In genomic region chr3:31209001-31209400, GRCm38 (mm10) we compare ENCODE assay signal across 8 mouse cellular contexts. TPM values are rescaled to one million over a fixed set of nuclear protein-coding genes. Genes with fewer than 3 reads are reported as not detected.
A peak's percentile ranks its signal among the peaks of the same experiment; 100 is the strongest.
DNase-seq lines count a peak whose midpoint lies in the region; ATAC-seq and TF ChIP-seq lines count a peak whose summit lies in the region.

No protein-coding gene starts in this region.

- no peak for ATAC-seq in lung, embryonic 15.5 days (ENCODE audit: borderline replicate concordance, extremely low read depth, low FRiP score, low TSS enrichment)
- ATAC-seq in forebrain, embryonic 14.5 days, result no peak
- no peak for ATAC-seq in intestine, postnatal 0 days

- WGBS in lung, embryonic 15.5 days, result 7% methylated on average over 19 of the region's 19 CpGs
- 13% methylated on average over 19 of the region's 19 CpGs for WGBS in forebrain, embryonic 14.5 days
- 11% methylated on average over 19 of the region's 19 CpGs for WGBS in intestine, postnatal 0 days

- H3K9ac ChIP-seq in lung, embryonic 15.5 days, result no peak overlapping the region
- peak overlapping the region; percentile 36; the same call in 1 of the 2 replicates for H3K9ac ChIP-seq in forebrain, embryonic 14.5 days (ENCODE audit: low read length)
- H3K9ac ChIP-seq in intestine, postnatal 0 days (ENCODE audit: low read depth, low read length), result no peak overlapping the region

- peaks cover 16% of the 10 kb centered on the region for H3K4me1 ChIP-seq in lung, embryonic 15.5 days
- peaks cover 8% of the 10 kb centered on the region; the same call in 1 of the 2 replicates for H3K4me1 ChIP-seq in forebrain, embryonic 14.5 days (ENCODE audit: control insufficient read depth, insufficient read depth, low read length)
- H3K4me1 ChIP-seq in intestine, postnatal 0 days (replicated peaks; ENCODE audit: control insufficient read depth, insufficient read depth, low read length), result no peaks in the 10 kb centered on the region

- H3K27me3 ChIP-seq in lung, embryonic 15.5 days, result no peaks in the 10 kb centered on the region
- H3K27me3 ChIP-seq in forebrain, embryonic 14.5 days (replicated peaks; ENCODE audit: control insufficient read depth, insufficient read depth, low read length), result no peaks in the 10 kb centered on the region
- H3K27me3 ChIP-seq in intestine, postnatal 0 days (replicated peaks; ENCODE audit: control insufficient read depth, insufficient read depth, low read length), result no peaks in the 10 kb centered on the region

- no peak overlapping the region for H3K4me3 ChIP-seq in lung, embryonic 15.5 days
- H3K4me3 ChIP-seq in forebrain, embryonic 14.5 days (ENCODE audit: low read depth, low read length), result no peak overlapping the region
- H3K4me3 ChIP-seq in intestine, postnatal 0 days (ENCODE audit: low read depth, low read length), result no peak overlapping the region

- H3K27ac ChIP-seq in lung, embryonic 15.5 days, result no peak overlapping the region
- H3K27ac ChIP-seq in forebrain, embryonic 14.5 days (ENCODE audit: low read depth, low read length), result no peak overlapping the region
- no peak overlapping the region for H3K27ac ChIP-seq in intestine, postnatal 0 days (ENCODE audit: low read depth, low read length)

- no peak for DNase-seq in lung, postnatal 4 days
- peak; percentile 29 for DNase-seq in forebrain, embryonic 14.5 days (ENCODE audit: low spot score)
- DNase-seq in retina, postnatal 1 day, result peak; percentile 35
- DNase-seq in cerebellum, adult 9-10 months, result no peak
- DNase-seq in kidney, adult 8-10 months, result no peak
- DNase-seq in cerebellum, adult 8-10 months, result no peak

- no peaks in the 10 kb centered on the region for H3K9me3 ChIP-seq in lung, embryonic 15.5 days
- no peaks in the 10 kb centered on the region for H3K9me3 ChIP-seq in forebrain, embryonic 14.5 days (replicated peaks; ENCODE audit: control insufficient read depth, low read length)
- no peaks in the 10 kb centered on the region for H3K9me3 ChIP-seq in intestine, postnatal 0 days (ENCODE audit: control insufficient read depth)

- H3K4me2 ChIP-seq in lung, embryonic 15.5 days, result peak overlapping the region; percentile 43
- H3K4me2 ChIP-seq in forebrain, embryonic 14.5 days (ENCODE audit: low read length), result peak overlapping the region; percentile 43
- H3K4me2 ChIP-seq in intestine, postnatal 0 days (replicated peaks; ENCODE audit: low read depth), result peak overlapping the region; percentile 46

- H3K36me3 ChIP-seq in lung, embryonic 15.5 days, result no peaks in the 10 kb centered on the region
- H3K36me3 ChIP-seq in forebrain, embryonic 14.5 days (ENCODE audit: control insufficient read depth, insufficient read depth, low read length), result no peaks in the 10 kb centered on the region
- no peaks in the 10 kb centered on the region for H3K36me3 ChIP-seq in intestine, postnatal 0 days (ENCODE audit: control insufficient read depth, insufficient read depth)

- TF ChIP-seq CTCF in intestine, postnatal 0 days (IDR thresholded peaks at IDR 0.05; ENCODE audit: low read depth), result no peak

RNA-seq across cellular contexts. Expression of gene Cldn11, which starts 59.3 kb away (rescaled TPM):
- polyA plus RNA-seq in lung, embryonic 15.5 days (2015; fragmentation: Nextera tagmentation; extraction: Ambion mirVana), result 5.6 and 7.7 TPM in 2 replicates
- polyA plus RNA-seq in forebrain, embryonic 14.5 days (2014; fragmentation: Nextera tagmentation; extraction: Ambion mirVana), result 55.3 and 60.4 TPM in 2 replicates
- polyA plus RNA-seq in intestine, postnatal 0 days (2015; fragmentation: Nextera tagmentation; extraction: Ambion mirVana), result 0.92 and 1.1 TPM in 2 replicates

Comparison
In these comparisons a context has a peak if more than half of its experiments do, and no peak if none do; other contexts are left out.
1. DNase-seq: peak in forebrain, embryonic 14.5 days (single experiment) and retina, postnatal 1 day (single experiment); none in lung, postnatal 4 days (0 of 2), cerebellum, adult 9-10 months (single experiment), kidney, adult 8-10 months (0 of 2) and cerebellum, adult 8-10 months (single experiment).
2. Peak in every context shown above with its lines, with median percentiles within 50 percentile points of each other: H3K4me2 ChIP-seq.